Mouse (Mus musculus): ENCODE data around the gene Kctd18. TPM values are rescaled to one million over a fixed set of nuclear protein-coding genes. Genes with fewer than 3 reads are reported as not detected.
"Not testable (repeated sequence)": the region's sequence is repeated elsewhere in the genome, so short reads cannot be mapped to it uniquely, and the experiment has no call there.

The Kctd18 gene
- 1 to 10 TPM; 5.9 to 7.7 TPM for total RNA-seq (2021)
- long read RNA-seq, experiment 1, partial matches to known transcripts = 1 of 7 reads
- long read RNA-seq, experiment 1, other reads (novel, unspliced or antisense) = 2 of 7 reads
- long read RNA-seq, experiment 2, partial matches to known transcripts = 0 of 1 reads
- long read RNA-seq, experiment 2, other reads (novel, unspliced or antisense) = 1 of 1 reads

DNA sequence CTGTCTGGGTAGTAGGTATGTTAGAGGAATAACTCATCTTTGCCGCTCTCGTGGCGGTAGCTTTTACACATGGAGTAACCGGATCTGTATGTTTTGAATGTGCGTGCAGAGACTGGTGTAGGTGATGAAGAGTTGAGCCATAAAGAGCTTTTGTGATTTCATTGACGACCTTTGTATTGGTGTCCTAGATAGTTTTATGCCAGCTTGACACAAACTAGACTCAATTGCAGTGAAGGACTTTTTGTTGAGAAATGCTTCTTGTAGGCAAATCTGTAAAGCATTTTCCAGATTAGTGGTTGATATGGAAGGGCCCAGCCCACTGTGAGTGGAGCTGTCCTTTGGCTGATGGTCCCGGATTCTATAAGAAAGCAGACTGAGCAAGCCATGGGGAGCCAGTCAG, at the start of gene Kctd18:
Gene Kctd18, minus strand, starts transcription at position 101 of the 400 bp plus-strand sequence.
- DNase-seq = no peak

DNA sequence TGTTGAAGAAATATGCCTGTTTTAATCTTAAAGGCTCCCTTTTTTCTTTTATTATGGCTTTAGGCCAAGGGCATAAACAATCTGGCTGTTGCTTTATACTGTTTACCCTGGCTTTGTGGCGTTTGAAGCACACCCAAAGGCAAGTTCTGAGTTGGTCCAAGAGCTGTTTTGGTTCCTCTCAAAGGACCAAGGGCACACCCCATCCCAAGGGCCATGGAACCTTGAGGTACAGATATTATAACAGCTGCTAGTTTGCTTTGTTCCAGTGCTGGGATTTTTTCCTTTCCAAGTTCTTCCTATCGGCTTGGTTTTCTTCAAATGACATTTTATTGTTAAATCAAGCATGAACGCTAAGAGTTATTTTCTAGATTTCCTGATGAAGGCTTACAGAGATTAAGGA, 46.9 kb upstream of the Kctd18 start:
- peak; percentile 59 to 63 for DNase-seq

DNA sequence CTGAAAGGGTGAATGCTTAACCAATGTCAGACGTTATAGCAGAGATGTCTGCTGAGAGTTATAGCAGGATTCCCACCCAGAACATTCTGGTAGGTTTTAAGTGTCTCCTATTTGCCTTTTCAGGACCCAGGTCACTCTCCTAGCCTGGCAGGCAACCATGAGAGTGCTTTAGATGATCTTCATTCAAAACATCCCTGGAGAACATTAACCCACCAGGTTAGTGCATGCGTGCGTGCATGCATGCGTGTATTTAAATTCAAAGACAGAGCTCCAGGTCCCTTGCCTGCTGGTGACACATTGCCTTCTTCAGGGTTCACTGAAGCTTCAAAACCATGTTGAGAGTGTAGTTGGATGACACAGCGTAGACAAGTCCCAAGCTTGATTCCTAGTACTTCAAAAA, 46.4 kb upstream of the Kctd18 start:
- DNase-seq = no peak

DNA sequence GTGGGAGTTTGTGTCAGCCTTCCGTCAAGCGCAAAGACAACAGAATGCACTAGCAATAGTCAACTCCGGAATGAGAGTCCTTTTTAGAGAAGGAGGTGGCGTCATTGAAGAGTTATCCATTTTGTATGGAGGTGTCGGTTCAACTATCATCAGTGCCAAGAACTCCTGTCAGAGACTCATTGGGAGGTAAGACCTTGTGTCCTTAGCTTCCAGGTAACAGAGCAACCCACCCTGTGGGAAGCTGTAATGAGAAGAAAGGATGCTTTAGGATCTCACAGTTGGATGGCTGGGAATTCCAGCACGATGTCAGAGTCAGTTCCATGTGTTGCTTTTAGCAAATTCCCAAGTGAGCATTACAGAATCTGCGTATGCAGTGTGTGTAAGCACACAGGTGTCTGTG, 43.4 kb upstream of the Kctd18 start:
- DNase-seq = no peak

DNA sequence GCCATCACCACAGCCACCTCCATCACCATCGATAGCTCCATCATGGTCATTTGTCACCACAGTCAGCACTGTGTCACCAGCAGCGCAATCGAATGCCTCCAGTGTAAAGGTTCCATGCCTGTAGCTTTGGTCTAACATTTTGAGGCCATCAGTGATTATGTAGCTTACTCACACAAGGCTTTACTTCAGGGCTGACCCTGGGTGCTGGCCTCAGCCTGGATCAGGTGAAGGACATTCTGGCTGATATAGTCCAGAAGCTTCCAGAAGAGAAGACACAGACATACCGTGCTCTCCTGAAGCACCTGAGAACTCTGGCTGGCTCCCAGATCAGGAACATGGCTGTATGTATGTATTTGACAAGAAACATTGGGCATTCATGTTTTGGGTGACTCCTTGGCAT, 40.1 kb upstream of the Kctd18 start:
- no peak for DNase-seq

DNA sequence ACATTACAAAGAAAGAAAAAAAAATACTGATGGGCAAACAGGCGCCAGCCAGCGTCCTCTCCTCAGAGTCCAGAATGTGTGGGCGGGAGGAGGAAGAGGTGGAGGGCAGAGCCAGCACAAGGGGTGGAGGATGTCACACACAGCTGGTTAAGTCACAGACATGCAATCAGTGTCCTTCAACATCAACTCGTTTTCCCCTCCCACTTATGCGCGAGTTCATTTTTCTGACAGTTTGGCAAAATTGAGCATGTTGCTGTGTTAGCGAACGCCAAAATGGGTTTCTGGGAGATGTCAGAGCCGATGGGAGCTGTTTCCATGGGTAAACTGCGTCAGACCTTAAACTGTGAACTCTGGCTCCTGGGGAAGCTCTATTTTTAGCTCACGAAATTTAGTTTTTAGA, 38.2 kb upstream of the Kctd18 start:
- DNase-seq = peak; percentile 42 to 53

DNA sequence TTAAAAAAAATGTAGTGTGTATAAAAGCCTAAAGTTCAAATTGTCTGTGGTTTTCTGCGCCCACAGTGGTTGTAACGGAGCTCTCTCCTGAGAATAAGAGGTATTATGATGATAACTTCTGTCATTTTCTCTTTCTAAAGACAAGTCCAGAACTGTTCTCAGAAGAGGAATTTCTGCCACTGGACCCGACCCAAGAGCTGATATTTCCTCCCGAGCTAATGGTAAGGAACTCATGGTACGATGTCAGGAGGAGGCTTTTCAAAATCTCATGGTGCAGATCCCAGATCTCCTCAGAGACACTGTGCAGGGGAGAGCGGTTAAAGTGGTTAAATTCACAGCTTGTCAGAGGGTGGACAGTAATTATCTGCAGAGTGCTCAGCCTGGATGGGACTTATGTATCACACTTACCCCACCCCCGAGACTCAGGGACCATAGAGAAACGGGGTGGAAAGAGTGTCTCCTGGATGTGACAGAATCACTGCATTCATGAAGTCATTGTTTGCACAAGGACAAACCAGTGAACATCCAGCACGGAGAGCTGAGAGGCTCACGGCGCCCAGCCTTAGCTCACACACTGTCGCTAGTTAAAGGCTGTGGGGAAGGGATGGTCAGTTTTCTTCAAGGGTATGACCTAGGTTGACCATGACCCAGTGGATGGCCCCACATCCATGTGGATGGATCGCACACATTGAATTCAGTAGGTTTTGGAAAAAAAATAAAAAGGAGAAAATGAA, 37.5 kb upstream of the Kctd18 start:
- no peak for DNase-seq

DNA sequence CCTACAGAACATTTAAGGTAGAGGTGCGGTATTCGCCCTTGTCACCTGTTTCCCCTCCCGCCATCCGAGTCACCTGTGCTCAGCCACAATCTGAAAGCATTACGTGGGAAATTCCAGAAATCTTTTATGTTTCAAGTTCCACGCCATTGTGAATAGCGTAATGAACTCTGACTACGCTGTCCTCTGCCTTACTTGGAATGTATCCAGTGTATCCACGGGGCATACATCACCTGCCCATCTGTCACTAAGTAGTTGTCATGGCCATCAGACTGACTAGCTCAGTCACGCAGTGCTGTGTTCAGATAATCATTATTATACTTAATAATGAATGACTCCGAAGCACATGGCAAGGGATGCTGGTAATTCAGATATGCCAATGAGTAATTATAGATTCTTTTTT, 36.8 kb upstream of the Kctd18 start:
- DNase-seq = no peak

DNA sequence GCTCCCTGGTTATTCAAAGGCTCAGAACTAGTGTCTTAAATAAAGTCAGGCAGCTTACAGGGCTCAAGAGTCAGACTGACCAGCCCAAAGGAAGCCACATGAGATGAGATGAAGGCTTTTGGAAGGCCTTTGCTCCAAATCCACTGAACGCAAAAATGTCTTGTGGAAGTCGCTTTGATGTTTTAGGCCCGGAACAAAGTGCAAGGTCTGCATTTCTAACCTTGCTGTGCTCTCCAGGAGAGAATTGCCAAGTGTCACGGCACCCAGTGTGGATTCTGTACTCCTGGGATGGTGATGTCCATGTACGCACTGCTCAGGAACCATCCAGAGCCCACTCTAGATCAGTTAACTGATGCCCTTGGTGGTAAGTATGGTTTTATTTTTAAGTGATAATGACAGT, 30.4 kb upstream of the Kctd18 start:
- no peak for DNase-seq

DNA sequence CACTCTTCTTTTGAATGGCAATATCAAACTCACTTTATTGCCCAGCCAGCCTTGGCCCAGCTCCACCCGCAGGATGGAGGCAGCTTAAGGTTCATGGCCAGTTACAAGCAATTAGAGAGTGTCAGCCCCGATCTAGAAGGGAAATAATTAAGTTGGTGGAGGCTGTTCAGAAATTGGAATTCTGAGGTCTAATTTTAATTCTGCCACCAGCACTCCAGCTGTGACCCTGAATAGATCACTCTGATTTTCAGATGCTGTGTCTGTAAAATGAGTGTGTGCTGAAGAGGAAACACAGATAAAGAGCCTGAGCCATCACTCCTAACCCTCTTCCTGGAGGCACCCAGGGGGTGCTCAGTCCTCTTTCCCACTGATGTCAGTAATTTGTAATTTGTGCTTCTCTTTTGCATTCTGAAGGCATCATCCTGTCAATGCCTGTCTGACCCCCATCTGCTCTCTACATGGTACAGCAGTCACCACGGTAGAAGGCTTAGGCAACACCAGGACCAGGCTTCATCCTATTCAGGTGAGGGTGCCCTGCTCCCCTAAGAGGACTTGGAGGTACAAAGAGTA, 28.1 kb upstream of the Kctd18 start:
- DNase-seq = no peak

DNA sequence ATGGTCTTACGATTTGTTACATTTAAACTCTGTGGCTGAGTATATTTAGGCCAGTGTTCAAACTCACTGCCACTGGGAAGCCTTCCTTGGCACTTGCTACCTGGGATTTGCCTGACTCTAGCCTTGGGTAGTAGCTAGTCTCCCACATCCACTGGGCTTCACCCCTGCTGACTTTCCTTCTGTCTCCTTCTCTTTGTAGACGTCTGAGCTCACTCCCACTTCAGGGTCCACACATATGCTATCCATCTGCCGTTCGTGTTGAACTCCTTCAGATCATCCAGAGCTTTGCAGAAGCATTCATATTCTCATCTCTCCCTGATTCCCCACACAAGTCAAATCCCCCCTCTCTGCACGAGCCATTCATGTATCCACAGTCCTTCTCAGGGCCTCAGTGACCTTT, 26.8 kb upstream of the Kctd18 start:
- no peak for DNase-seq

DNA sequence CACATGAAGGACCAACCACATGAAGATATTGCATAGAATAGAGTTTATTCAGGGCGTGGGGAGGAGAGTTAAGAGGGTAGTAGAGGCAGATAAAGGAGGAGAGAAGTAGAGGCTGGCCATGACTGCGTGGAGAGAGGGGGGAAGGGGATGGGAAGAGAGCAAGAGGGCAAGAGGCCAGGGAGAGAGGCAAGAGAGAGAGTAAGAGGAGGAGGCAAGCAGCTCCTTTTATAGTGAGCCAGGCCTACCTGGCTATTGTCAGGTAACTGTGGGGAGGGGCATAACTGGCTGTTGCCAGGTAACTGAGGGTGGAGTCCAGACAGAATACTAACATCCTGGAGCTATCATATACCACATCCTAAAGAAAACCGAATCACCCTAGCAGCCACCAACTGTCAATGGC, 26.3 kb upstream of the Kctd18 start:
- no peak for DNase-seq

DNA sequence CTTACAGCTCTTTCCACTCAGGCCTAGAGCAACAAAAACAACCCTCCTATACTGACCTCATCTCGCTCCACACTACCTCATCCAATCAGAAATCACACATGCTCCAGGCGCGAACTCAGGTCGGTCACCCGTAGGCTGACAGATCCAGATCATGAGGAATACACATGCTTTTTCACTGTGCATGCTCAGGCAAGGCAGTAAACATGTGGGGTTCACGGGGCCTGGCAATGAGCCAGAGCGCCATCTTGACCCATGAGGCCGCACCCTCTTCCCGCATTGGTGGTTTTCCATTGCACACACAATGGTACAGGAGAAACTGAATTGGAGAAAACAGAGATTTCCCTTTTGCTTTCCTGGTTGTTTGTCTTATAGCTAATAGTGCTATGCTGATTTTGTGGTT, 18.6 kb upstream of the Kctd18 start:
- DNase-seq = not testable (repeated sequence)

DNA sequence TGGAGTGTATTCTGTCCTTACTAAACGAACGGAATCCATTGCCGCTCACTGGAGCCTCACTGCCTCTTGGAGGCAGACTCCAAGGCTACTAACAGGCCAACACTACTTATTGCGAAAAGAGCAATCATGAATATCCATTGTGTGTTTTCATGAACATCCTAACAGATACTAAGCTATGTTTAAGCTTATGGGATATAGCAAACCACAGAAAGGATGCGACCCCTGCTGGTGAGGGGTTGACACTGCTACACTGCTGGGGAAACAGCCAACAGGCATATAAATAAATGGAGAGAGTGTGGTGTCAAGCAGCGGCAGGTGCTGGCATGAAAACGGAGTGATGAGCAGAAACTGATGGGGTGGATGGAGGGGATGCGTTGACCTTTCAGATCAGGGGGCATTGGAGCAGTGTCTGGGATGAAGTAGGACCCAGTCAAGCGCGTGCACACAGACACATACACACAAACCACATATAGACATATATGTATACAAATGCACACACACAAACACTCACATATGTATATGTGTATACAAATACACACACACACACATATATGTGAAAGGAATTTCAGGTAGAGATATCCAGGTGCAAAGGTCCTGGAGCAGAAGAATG, 12.5 kb upstream of the Kctd18 start:
- peak; percentile 47 to 69 for DNase-seq

DNA sequence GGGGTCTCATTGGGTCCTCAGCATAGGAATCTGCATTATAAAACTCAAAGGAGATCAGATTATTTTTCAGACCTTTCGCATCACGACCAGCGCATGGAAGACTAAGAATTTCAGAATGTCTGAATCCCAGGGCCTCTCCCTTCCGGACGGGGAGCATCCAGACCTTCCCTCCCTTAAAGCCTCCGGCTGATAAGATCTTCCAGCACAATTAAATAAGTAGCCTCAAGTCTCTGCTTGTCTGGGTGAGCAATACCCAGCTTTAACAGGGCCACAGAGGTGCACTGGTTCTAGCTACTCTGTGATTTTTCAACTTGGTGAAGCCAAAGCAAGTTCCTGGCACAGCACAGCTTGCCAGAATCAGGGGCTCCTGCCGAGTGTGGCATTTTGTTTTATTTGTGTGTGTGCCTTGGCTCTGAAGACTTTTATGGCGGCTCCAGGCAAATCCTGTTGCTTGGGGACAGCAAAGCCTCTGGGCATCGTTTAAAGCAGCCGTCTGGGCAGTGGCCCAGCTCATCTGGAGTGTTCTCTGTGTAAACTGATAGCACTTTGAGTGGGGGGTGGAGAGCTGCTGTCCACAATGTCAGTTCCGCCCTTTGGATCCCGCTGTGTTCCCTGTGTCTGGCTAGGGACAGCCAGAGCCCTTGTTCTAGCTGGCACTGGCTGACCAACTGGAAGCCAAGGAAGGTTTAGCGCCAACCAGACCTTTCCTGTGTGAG, 11.6 kb upstream of the Kctd18 start:
- peak; percentile 91 to 95 for DNase-seq

DNA sequence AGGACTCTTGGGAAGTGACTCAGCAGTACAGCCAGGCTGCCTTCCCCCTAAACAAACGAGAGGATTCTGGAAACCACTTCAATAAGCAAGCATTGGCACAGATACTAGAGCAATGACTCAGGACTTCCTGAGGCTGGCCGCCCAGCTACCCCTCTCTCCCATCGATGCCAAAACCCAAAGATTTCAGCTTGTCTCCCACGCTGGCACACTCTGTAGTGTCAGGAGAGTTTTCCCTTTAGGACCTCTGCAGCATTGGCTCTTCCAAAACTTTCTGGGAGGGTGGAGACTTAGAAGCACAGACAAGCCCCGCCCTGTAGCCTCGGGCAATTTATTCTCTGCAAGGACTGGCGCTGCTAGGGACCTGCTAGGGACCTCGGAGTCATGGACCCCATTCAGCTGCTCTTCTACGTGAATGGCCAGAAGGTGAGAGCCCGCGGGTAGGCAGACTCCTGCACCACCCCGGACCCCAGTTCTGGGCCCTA, 10.9 kb upstream of the Kctd18 start, which contains the start of gene Aox1:
Gene Aox1, plus strand, starts transcription at position 296 of the 482 bp plus-strand sequence.
- DNase-seq = peak; percentile 88 to 92

DNA sequence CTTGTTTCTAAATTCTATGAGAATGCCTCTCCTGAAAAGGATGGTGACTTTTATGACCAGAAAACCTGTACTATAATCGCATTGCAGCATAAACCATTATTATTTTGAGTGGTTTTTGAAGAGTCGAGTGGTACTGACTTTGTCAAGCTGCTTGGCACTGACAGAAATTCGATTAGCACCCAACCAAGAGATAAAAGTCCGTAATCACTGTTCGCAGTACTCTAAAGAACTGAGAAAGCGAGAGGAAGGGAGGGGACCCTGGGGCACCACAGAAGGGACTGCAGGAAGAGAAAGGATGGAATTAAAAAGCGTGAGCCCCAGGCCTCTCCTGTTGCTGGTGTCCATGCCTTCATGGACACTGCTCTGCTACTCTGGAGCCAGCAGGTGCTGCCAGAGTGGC, 9.0 kb upstream of the Kctd18 start:
- DNase-seq = no peak

DNA sequence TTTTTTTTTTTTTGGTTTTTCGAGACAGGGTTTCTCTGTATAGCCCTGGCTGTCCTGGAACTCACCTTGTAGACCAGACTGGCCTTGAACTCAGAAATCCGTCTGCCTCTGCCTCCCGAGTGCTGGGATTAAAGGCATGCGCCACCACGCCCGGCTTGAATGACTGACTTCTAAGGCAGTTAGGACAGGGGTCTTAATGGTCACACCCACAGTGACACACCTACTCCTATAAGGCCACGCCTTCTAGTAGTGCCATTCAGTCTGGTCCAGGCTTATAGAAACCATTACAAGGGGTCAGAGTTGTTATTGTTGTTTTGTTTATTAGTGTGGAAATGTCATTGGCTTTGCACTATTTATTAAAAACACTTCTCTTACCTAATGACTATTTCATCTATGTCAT, 12.4 kb downstream of the Kctd18 start:
- not testable (repeated sequence) for DNase-seq

DNA sequence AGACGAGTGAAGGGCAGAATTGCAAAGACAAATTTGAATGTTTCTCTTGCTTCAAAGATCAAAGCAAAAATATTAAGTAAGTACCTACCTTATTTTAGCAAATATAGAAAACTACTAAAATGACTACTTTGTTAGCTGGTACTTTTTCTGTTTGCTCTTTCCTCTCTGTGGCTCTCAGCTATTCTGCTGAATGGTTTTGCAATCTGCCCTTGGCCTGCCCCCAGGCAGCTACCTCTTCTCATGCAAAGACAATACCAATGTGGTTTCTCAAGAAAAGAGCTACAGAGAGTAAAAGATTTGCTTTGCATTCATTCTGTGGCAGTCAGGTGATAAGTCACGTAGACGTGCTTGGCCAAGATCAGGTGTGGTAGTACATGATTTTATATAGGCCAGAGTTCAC, 20.6 kb downstream of the Kctd18 start:
- DNase-seq = peak in 1 of 2 experiments; percentile 8

DNA sequence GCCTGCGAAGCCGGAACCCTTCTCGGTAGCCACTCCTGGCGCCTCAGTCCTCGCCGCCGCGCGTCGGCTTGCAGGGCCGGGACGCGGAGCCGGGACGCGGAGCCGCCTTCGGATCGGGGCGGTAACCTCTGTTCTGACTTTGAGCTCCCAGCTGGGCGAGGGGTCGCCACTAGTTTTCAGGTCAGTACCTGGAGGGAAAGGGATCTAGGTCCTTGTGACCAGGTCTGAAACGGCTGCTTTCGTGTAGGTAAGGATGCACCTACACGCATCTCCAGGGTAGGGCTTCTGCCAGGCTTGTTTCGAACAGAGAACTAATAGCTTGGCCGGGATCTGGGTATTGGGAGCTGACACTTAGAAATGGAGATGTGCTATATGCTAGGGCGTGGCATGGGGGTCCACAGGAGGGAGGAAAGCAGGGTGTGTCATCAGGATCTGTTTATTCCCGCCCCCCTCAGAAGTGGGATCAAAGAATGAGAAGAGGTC, 22.6 kb downstream of the Kctd18 start:
- no peak for DNase-seq

DNA sequence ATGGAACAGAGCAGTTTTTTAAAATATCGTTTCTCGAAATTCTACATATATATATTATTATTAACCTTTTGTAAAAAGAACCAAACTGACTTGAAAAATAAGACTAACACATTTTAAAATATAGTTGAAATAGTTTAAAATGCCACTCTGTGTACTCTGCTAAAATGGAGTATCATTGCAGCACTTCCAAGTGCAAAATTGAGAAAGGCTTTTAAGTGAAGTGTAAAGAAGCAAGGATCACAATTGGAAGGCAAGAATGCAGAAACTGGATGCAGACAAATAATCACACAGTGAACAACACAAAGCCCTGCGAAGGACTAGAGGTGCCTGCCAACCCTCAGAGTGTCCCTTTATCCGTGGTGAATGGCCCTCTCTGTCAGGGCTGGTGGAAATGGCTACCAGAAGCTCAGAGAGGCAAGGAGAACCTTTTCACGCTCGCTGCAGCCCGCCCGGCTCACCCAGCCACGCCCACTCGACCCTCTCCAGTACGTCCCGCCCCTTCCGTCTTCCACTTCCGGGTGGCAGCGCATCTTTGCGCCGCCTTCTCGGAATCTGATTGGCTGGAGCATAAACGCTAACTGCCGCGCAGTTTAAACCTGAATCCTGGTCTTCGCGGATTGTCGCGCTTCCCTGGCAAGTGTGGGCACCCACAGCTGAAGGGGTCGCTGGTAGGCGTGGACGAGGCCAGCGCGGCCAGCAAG, 23.2 kb downstream of the Kctd18 start, which contains the start of gene Sgo2a:
Gene Sgo2a, plus strand, starts transcription at position 540 of the 701 bp plus-strand sequence.
- DNase-seq = peak; percentile 94 to 95

DNA sequence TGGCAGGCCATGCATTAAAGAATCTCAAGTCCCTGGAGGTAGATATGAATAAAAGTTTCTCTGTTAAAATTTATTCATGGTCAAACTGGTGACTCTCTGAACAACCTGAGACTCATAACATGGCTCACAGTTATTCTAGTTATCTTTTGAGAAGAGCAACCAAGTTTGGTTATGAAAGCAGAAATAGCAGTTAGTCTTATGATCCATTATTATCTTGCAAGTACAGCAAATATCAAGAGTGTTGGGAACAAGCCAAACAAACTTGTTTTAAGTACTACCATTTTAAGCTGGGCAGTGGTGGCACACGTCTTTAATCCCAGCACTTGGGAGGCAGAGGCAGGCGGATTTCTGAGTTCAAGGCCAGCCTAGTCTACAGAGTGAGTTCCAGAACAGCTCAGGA, 27.5 kb downstream of the Kctd18 start:
- no peak for DNase-seq
